Mouse (Mus musculus) embryonic facial prominence, embryonic 11.5 days (tissue): ENCODE results near the gene Arl4a. TPM values are rescaled to one million over a fixed set of nuclear protein-coding genes. Genes with fewer than 3 reads are reported as not detected.

Experiments used
- ATAC-seq: fragments of 200-750 bp; cut with Nextera tagmentation; replicated peaks from 2 replicates; pipeline ENCODE4 v1.8.0; 2017; ENCODE audit warnings: low read depth; ENCODE audit not compliant: insufficient number of reproducible peaks, low FRiP score, low TSS enrichment
- DNase-seq: peaks from one replicate; pipeline ENCODE4 v3.0.0-alpha.2; 2015; ENCODE audit warnings: low spot score
- H3K27ac ChIP-seq: fragments of 300-500 bp; sonication (generic); replicated peaks from 2 replicates; pipeline ENCODE4 v1.5.1; 2014; ENCODE audit warnings: mild to moderate bottlenecking, low read depth, low read length, control low read depth
- H3K27me3 ChIP-seq: fragments of 300-500 bp; sonication (generic); 2 replicates; pipeline ENCODE4 v1.6.1; 2014; ENCODE audit warnings: mild to moderate bottlenecking, low read length, moderate library complexity, mixed read lengths; ENCODE audit not compliant: control insufficient read depth, insufficient read depth
- H3K36me3 ChIP-seq: fragments of 300-500 bp; sonication (generic); replicated peaks from 2 replicates; pipeline ENCODE4 v1.6.1; 2014; ENCODE audit warnings: low read depth, mild to moderate bottlenecking, low read length, moderate library complexity, mixed read lengths; ENCODE audit not compliant: control insufficient read depth, insufficient read depth
- H3K4me1 ChIP-seq: fragments of 300-500 bp; sonication (generic); 2 replicates; pipeline ENCODE4 v1.6.1; 2014; ENCODE audit warnings: low read length, mixed read lengths; ENCODE audit not compliant: control insufficient read depth, insufficient read depth
- H3K4me2 ChIP-seq: fragments of 300-500 bp; sonication (generic); 2 replicates; pipeline ENCODE4 v1.6.1; 2014; ENCODE audit warnings: low read depth, mild to moderate bottlenecking, control low read depth, low read length, moderate library complexity
- H3K4me3 ChIP-seq: fragments of 300-500 bp; sonication (generic); 2 replicates; pipeline ENCODE4 v1.5.1; 2014; ENCODE audit warnings: low read depth, low read length, control low read depth
- H3K9ac ChIP-seq: fragments of 300-500 bp; sonication (generic); replicated peaks from 2 replicates; pipeline ENCODE4 v1.6.1; 2014; ENCODE audit warnings: mild to moderate bottlenecking, control low read depth, low read length
- H3K9me3 ChIP-seq: fragments of 300-500 bp; sonication (generic); replicated peaks from 2 replicates; pipeline ENCODE4 v1.6.1; 2016; ENCODE audit warnings: mild to moderate bottlenecking, low read length, inconsistent platforms, mixed read lengths; ENCODE audit not compliant: control insufficient read depth
- WGBS: fragments of 180-500 bp; shearing (Covaris S2); extraction: QIAGEN DNeasy Blood & Tissue Kit; methylation state at CpG from one replicate; pipeline ENCODE4 v1.1.7; 2014; 5-methylcytosine and 5-hydroxymethylcytosine counted together
- polyA plus RNA-seq: library from polyadenylated mRNA; unstranded; fragments of >200 nt; fragmentation: Nextera tagmentation; extraction: Ambion mirVana; gene quantifications from 2 replicates; pipeline ENCODE4 v1.2.1, GENCODE M21; 2014

Gene Arl4a
- 33.7 and 37.5 TPM in 2 replicates for polyA plus RNA-seq

DNA sequence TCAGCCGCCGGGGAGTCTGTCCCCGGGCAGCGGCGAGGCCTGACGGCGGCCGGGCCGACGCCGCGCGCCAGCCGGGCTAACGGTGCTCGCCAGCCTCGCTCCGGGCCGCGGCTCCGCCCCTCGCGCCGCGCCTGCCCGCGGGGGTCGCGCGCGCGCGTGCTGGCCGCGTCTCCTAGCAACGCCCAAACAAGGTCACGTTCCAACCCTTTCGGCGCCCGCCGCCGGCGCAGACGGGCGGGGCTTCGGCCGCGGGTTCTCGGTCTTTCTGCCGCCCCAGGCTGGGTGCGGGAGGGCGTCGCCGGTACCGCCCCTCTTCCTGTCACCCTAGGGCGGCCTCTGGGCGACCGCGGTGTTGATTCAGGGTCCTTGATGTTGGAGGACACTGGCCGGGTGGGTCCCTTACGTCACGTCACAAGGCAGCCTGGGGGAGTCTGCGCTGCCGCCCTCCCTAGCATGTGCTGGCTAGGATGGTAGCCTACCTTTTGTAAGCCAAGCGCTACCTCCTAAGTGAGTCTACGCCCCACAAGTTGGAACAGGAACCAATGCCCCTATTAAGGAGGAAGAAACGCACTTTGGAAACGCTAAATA, at the start of gene Arl4a:
Gene Arl4a (minus strand): TSS at position 150 of the 588 bp plus-strand sequence.
- Histone ChIP-seq H3K27me3 (no peaks in the 10 kb centered on the region), H3K9ac (peak within 1 kb of the TSS; percentile 73), H3K4me2 (peak within 1 kb of the TSS; percentile 71), H3K4me1 (no peaks in the 10 kb centered on the region), H3K27ac (peak within 1 kb of the TSS; percentile 80), H3K9me3 (no peaks in the 10 kb centered on the region), H3K36me3 (no peaks in the 10 kb centered on the region), H3K4me3 (peak within 1 kb of the TSS; percentile 89)
- DNase-seq: peak; percentile 82
- ATAC-seq: peak; percentile 84
- WGBS: under 1% methylated on average over 67 of the region's 68 CpGs

DNA sequence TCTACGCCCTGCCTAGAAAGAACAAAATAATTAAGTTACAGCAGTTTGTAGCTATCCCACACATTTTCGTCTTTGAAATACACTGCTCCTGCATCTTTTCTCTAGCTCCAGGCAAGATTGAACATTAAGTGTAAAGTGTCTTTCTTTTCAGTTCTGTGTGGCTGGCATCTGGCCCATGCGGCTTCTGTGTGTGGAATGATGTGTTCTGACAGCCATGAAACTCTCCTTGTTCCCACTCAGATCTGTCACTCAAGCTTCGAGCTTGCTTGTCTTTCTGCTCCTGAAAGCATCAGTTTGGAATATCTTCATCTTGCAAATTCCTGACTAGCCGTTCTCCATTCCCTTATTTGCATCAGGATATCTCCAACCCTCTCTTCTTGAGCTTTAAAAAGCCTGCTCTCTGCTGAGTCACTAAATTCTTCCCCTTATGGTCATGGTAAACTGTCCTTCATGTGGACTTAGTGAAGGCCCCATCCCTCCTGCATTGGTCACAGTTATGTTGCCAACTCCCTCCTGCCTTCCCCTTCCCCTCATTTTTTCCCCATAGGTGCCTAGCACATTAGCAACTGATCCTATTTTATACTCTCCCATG, 48.0 kb upstream of the Arl4a start:
- H3K36me3 ChIP-seq: no peaks in the 10 kb centered on the region
- H3K27ac ChIP-seq: no peak overlapping the region
- no peak overlapping the region for H3K4me3 ChIP-seq
- DNase-seq (no peak), ATAC-seq (no peak)
- no peak overlapping the region for H3K9ac ChIP-seq
- H3K4me1 ChIP-seq: no peaks in the 10 kb centered on the region
- no peak overlapping the region for H3K4me2 ChIP-seq
- H3K27me3 ChIP-seq: no peaks in the 10 kb centered on the region
- no peaks in the 10 kb centered on the region for H3K9me3 ChIP-seq
- 76% methylated on average over 5 of the region's 5 CpGs for WGBS

DNA sequence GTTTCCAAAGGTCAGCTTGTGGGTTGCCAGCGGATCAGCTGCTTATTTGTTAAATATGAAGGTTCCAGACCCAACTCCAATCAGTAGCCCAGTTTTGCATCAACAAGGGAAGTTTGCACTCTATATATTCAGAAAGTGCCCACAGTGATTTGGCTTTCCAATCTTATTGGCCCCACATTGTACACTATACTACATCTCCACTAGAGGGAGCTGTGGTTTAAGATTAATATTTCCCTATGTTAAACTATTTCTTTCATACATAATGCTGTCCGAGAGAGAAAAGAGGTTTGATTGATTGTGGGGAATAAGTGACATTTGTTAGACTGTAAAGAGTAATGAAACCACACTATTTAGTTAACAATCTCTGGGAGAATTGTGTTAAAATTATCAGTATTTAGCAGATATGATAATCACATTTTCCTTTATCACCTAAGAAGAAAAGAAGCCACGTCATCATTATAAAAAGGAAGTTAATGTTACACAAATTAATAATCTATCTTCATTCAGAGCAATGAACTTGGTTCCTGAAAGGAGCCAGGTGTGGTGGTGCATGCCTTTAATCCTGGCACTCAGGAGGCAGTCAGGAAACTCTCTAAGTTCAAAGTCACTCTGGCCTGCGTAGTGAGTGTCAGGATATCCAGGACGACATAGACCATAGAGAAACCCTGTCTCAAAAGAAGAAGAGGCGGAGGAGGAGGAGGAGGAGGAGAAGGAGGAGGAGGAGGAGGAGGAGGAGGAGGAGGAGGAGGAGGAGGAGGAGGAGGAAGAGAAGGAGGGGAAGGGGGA, 44.8 kb upstream of the Arl4a start:
- Histone ChIP-seq H3K9me3 (no peaks in the 10 kb centered on the region), H3K4me1 (no peaks in the 10 kb centered on the region), H3K27ac (no peak overlapping the region), H3K27me3 (no peaks in the 10 kb centered on the region), H3K36me3 (no peaks in the 10 kb centered on the region), H3K4me2 (no peak overlapping the region), H3K9ac (no peak overlapping the region), H3K4me3 (no peak overlapping the region)
- ATAC-seq: no peak
- peak; percentile 75 for DNase-seq
- 48% methylated on average over 5 of the region's 6 CpGs for WGBS

DNA sequence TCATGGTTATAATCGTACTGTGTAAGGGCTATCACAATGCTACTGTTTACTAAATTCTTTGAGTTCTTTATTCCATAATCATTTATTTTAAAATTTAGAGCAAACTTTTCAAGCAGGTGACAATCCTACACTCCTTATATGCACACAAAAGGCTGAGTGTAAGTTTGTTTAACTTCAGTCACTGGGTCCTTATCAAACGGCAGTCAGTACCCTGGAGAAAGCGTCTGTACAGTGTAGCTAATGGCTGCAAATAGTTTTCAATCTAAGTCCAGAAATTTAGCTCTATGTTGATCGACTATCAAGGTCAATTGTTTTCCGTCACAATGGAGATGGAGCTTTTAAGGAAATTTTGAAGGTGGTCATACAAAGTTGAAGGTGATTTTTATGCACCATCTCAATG, 44.2 kb upstream of the Arl4a start:
- WGBS: 80% methylated on average over 5 of the region's 5 CpGs
- no peak for DNase-seq

DNA sequence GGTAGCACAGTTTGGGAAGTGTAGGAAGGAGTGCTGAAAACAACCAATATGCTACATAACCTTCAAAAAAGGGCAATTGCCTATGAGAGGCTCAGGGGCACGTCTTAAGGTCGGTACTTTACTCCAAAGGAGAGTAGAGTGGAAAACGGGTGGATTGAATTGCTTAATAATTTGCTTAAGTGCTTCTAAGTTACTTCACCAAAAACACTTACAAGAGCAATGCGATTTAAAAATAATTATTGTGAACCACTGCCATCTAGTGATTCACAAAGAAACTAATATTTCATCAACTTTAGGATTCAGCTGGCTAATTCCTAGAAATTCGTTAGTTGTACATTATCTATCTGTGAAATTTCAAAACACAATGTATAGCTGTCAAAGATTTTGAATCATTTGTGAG, 35.8 kb upstream of the Arl4a start:
- H3K27me3 ChIP-seq: no peaks in the 10 kb centered on the region
- ATAC-seq: no peak

More for the DNA sequence above, 44.2 kb upstream of the Arl4a start:
- H3K9ac ChIP-seq: no peak overlapping the region
- H3K36me3 ChIP-seq: no peaks in the 10 kb centered on the region
- no peaks in the 10 kb centered on the region for H3K9me3 ChIP-seq
- no peaks in the 10 kb centered on the region for H3K27me3 ChIP-seq
- H3K4me1 ChIP-seq: no peaks in the 10 kb centered on the region
- no peak overlapping the region for H3K4me2 ChIP-seq
- no peak for ATAC-seq
- H3K27ac ChIP-seq: no peak overlapping the region
- no peak overlapping the region for H3K4me3 ChIP-seq

DNA sequence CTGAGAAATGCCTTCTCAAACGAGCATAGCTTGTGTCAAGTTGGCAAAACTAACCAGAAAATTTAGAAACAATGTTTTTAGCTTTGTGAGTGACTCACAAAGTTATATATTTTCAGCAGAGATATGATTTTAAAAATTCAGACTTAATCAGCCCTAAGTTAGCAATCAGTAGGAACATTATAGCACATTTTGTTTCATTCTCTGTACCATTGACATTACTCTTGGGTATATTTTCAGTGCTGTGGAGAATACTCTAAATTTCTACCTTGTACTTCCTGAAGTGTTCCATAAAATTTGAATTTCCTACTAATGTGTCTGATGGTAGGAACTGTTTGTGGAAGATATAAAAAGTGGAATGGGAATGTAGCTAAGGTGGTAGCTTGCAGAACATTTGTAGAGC, 9.2 kb upstream of the Arl4a start:
- no peak for DNase-seq

More for the DNA sequence above, 35.8 kb upstream of the Arl4a start:
- WGBS: 61% methylated on average over 5 of the region's 5 CpGs
- Histone ChIP-seq H3K27ac (no peak overlapping the region), H3K36me3 (no peaks in the 10 kb centered on the region), H3K4me3 (no peak overlapping the region), H3K9ac (no peak overlapping the region), H3K4me2 (no peak overlapping the region), H3K4me1 (no peaks in the 10 kb centered on the region), H3K9me3 (no peaks in the 10 kb centered on the region)
- DNase-seq: no peak

DNA sequence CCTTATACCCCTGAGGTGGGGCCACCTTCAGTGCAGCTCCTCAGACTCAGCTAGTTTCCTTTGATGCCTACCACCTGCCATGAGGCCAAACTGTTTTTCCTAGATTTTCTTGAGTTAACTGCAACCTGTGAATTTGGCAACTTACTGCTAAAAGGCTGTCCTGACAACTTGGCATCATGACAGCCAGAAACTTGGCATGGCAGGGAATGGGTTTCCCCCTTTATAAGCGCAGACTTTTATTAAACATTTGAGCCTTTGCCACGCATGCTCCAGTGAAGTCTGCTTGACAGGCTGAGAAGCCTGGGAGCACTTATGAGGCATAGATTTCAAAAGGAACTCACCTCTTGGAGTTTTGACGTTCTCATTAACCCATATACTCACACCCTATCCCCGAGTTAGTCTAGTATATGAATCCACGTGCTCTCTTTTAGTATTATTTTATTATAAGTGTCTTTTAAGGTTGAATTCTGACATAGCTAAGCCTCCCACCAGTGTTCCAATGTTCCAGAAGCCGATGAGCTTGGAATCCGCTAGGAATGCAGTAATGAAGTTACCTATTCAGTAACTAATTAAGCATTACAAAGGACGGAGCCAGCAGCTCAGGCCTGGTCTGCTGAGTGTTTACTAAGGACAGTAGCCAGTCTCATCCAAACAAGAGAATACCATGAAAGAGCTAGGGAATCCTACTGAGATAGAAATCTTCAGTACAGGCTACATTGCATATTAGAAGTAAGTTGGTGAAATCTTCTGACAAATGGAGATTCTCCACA, 6.2 kb upstream of the Arl4a start:
- H3K9me3 ChIP-seq: no peaks in the 10 kb centered on the region
- no peak overlapping the region for H3K4me2 ChIP-seq
- DNase-seq: no peak
- no peaks in the 10 kb centered on the region for H3K4me1 ChIP-seq
- no peaks in the 10 kb centered on the region for H3K27me3 ChIP-seq
- no peak overlapping the region for H3K27ac ChIP-seq
- H3K4me3 ChIP-seq: no peak overlapping the region
- no peaks in the 10 kb centered on the region for H3K36me3 ChIP-seq
- H3K9ac ChIP-seq: no peak overlapping the region
- ATAC-seq: no peak
- WGBS: 90% methylated on average over 8 of the region's 8 CpGs

More for the DNA sequence above, 9.2 kb upstream of the Arl4a start:
- Histone ChIP-seq H3K27ac (no peak overlapping the region), H3K4me1 (no peaks in the 10 kb centered on the region), H3K4me3 (no peak overlapping the region), H3K9ac (no peak overlapping the region), H3K27me3 (no peaks in the 10 kb centered on the region), H3K36me3 (no peaks in the 10 kb centered on the region), H3K4me2 (no peak overlapping the region), H3K9me3 (no peaks in the 10 kb centered on the region)
- WGBS: 60% methylated on average over 1 of the region's 1 CpGs
- no peak for ATAC-seq
